Mouse (Mus musculus): ENCODE data around the gene Ece1. TPM values are rescaled to one million over a fixed set of nuclear protein-coding genes. Genes with fewer than 3 reads are reported as not detected.
"Not testable (repeated sequence)": the region's sequence is repeated elsewhere in the genome, so short reads cannot be mapped to it uniquely, and the experiment has no call there.

The Ece1 gene
- total RNA-seq (2021), result 100 to 1,000 TPM; 279 to 303 TPM
- long read RNA-seq, experiment 1, full-length matches to known transcripts, result 1 of 103 reads
- long read RNA-seq, experiment 1, partial matches to known transcripts, result 12 of 103 reads
- long read RNA-seq, experiment 1, other reads (novel, unspliced or antisense), result 90 of 103 reads
- long read RNA-seq, experiment 2, full-length matches to known transcripts, result 4 of 162 reads
- long read RNA-seq, experiment 2, partial matches to known transcripts, result 108 of 162 reads
- long read RNA-seq, experiment 2, other reads (novel, unspliced or antisense), result 50 of 162 reads

DNA sequence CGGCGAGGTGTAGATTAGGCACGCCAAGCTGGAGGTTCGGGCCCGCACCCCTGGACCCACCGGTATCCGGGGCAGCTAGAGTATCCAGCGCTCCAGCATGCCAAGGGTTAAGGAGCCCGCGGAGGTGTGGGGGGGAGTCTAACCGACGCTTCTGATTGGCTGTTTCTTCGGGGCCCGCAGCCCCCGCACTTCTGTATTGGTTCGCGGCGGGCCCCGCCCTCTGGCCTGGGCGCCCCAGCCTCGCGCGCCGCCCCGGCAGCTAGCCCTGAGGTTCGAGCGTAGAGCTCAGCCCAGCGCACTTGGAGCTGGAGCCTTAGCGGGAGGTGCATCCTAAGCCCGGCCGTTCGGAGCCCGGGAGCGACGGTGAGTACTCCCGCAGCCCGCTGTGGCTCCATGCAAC lies at the start of gene Ece1:
TSS of gene Ece1 (plus strand) at position 219 of the 400 bp plus-strand sequence.
- DNase-seq (ENCODE audit: low spot score in 2 of 2), result peak; percentile 75 to 85

DNA sequence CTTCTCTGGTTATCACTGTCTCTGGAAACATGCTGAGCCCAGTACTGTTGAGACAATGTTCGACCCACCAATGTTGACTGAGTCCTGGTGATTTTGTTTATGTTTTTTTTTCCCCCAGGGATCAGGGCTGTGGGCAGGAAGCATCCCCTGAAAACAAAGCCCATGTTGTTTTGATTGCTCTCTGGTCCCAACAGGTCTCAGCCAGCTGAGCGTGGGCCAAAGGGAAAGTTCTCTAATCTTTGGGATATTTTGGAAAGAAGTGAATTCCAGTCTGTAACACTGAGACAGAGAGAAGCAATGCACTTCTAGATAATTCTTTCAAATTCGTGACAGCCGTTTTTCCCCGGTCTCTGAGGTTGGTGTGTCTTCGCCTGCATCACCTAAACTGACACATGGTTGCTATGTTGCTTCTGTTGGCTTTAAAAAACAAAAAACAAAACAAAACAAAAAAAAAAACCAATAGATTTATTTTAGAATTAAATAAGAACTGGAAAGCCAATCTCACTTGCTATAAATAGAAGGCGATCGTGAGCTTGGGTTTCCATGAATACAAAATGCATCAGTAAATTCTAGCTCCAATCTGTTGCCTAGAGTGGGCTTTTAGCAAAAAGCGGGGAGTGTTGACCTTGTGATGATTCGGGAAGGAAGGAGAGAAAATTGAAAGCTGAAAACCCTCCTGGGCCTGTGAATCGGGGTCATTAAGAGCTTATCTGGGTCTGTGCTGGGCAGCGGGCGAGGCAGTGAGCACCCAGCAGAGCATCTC lies 48.9 kb upstream of the Ece1 start:
- no peak for DNase-seq (ENCODE audit: low spot score in 2 of 2)

DNA sequence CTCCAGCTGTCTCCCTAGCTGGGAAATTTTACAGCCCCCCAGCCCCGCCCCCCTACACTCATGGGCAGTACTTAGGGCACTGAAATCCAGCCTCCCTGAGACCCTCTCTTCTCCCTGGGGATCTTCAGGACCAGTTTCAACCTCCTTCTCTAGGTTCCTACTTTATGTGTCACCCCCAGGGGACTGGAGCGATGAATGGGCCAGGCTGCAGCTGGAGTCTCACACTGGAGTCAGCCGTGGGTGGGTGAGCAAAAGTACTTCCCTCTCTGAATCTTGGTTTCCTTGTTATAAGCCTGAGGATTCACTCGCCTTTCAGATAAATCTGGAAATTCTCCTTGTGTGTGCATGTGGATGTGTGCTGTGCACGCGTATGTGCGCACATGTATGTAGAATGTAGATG lies 47.9 kb upstream of the Ece1 start:
- DNase-seq (ENCODE audit: low spot score in 2 of 2), result no peak

DNA sequence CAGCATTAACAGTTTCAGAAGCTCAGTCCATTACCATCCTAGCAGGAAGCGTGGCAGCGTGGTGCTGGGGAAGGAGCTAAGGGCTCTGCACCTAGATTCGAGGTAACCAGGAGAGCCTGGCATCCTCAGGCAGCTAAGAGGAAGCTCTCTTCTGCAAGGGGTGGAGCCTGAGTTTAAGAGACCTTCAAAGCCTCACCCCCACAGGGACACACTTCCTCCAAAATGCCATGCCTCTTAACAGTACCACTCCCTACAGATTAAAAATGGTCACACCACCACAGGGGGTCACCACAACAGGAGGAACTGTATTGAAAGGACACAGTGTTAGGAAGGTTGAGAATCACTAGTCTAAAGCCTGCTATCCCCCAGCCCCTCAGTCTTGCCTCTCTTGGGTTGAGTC lies 46.6 kb upstream of the Ece1 start:
- DNase-seq (ENCODE audit: low spot score in 2 of 2), result no peak

DNA sequence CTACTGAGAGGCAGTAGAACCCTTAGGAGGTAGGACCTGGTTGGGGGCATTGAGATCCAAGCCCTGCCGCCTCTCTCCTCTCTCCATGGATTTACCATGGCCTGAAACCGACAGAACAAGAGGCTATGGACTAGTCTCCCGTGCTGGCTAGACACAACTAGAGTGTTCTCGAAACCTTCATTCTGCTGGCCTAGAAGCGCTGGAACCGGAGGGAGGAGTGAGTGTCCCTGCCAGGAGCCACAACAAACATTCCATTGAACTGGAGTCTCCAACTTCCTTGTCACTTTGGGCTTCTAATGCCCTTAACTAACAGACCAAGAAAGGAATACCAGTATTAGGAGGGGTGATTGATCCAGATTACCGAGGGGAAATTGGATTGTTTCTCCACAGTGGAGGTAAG lies 45.8 kb upstream of the Ece1 start:
- no peak for DNase-seq (ENCODE audit: low spot score in 2 of 2)

DNA sequence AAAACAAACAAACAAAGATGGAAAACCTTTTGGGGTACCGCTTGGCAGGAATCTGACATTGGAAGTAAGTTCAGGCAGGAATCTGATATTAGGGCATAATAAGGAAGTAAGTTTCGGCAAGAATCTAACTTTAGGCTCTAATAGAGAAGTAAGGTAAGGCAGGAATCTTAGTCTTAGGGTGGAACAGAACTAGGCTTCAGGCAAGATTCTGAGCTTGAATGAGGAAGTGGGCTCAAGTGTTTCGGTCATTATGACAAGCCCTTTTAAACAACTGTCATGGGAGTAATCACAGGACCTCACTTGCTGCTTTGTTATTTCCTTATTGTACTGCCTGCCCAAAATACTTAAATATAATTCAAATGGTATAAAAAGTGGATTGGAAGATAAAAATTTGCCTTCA lies 43.7 kb upstream of the Ece1 start:
- no peak for DNase-seq (ENCODE audit: low spot score in 2 of 2)

DNA sequence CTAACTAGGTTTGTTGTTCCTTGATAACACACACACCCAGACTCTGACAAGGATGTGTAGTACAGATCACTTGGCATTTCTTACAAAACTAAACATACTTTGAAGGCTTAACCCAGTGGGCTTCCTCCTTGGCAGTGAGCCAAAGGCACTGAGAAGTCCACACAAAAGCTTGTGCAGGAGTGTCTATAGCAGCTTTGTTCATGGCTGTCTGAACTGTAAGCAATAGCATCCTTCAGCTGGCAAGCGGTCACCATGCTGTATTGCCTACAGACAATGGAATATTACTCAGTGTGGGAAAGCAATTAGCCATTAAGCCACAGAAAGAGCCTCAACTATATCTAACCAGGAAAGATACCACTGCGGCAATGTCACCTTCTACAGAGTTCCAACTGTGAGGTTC lies 42.5 kb upstream of the Ece1 start:
- DNase-seq (ENCODE audit: low spot score in 2 of 2), result no peak

DNA sequence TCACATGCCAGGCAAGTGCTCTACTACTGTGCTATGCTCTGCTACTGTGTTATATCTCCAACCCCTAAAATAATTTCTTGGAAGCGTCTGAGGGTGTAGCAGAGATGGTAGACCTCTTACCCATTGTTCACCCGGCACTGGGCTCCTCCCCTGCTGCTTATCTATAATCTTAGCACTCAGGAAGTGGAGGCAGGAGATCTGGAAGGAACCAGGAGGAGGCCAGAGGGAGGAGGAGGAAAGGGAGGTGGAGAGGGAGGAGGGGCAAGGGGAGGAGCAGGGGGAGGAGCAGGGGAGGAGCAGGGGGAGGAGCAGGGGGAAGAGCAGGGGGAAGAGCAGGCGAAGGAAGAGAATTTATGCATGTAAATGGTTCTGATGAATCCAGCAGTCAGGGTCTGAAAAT lies 41.3 kb upstream of the Ece1 start:
- DNase-seq (ENCODE audit: low spot score in 2 of 2), result no peak

DNA sequence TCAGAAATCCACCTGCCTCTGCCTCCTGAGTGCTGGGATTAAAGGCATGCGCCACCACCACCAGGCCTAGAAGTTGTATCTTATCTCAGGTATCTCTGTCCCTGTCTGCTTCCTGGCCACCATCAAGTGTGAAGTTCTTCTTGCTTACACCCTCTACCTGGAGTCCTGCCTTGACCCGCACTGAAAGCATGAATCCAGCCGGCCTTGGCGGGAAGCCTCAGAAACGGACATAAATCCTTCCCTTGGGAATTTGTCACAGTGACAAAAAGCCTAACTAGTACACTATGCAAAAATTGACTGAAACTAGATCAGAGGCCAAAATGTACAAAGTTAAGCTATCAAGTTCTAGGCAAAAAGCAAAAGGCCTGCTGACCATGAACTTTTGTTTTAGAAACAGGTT lies 39.5 kb upstream of the Ece1 start:
- no peak for DNase-seq (ENCODE audit: low spot score in 2 of 2)

DNA sequence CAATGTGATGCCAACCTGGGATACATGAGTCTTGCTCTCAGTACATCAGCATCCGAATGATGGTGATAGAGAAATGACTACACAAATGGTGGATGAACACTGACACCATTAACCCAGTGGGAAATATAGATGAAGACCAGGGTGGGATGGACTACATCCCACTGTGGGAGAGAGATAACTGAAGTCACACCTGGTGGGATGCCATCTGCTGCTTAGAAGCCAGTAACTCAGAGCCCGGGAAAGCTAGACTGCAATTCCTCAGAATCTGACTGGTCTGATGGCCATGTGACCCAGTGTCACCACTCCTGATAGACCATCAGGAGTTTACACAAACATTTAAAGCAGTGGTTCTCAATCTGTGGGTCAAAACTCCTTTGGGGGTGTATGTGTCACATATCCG lies 38.5 kb upstream of the Ece1 start:
- DNase-seq (ENCODE audit: low spot score in 2 of 2), result no peak

DNA sequence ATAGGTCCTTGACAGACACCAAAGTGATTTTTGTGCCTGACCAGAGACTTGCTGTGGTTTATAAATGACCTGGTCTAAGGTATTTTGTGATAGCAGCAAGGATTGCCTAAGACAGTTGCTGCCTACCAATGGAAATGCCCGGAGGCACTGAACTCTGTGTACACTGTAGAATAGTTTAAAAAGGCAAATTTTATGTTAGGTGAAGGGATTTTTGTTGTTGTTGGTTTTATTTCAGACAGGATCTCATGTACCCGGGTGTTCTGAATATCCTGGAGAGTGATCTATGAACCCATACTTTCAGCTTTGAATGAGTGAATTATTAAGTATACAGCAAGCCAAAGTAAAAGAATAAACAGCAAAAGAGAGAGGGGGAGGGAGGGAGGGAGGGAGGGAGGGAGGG lies 37.2 kb upstream of the Ece1 start:
- DNase-seq (ENCODE audit: low spot score in 2 of 2), result no peak

DNA sequence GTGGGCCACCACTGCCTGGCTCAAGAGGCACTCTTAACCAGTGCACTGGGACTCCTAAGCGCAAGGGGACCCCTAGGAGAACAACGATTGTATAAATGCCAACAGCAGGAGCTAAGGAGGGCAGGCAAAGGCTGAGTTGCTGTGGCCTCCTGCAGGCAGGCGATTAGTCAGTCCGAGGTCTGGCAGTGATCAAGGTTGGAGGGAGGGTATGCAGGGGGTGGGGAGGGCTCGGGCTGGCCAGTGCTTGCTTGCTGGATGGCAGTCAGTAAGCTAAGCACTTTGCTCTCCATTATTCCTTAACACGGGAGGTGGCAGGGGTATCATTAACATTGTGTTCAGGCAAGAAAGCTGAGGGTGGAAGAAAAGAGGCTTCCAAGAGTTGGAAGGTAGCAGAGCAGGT lies 31.7 kb upstream of the Ece1 start:
- no peak for DNase-seq (ENCODE audit: low spot score in 2 of 2)

DNA sequence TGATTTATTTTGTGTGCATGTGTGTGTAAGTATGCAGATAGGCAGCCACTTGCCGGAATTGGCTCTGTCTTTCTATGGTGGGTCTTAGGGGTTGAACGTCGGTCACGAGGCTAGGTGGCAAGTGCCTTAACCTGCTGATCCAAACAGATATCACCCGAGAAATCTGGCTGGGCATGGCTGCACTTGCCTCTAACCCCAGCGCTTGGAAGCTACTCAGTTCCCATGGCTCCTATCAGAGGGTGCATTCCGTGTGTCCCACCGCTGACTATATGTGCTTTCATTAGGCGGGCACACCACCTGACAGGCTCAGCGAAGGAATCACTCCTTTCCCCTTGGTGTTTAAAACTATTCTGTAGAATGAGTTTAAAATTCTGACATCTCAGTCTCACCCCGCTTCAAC lies 30.4 kb upstream of the Ece1 start:
- DNase-seq (ENCODE audit: low spot score in 2 of 2), result no peak

DNA sequence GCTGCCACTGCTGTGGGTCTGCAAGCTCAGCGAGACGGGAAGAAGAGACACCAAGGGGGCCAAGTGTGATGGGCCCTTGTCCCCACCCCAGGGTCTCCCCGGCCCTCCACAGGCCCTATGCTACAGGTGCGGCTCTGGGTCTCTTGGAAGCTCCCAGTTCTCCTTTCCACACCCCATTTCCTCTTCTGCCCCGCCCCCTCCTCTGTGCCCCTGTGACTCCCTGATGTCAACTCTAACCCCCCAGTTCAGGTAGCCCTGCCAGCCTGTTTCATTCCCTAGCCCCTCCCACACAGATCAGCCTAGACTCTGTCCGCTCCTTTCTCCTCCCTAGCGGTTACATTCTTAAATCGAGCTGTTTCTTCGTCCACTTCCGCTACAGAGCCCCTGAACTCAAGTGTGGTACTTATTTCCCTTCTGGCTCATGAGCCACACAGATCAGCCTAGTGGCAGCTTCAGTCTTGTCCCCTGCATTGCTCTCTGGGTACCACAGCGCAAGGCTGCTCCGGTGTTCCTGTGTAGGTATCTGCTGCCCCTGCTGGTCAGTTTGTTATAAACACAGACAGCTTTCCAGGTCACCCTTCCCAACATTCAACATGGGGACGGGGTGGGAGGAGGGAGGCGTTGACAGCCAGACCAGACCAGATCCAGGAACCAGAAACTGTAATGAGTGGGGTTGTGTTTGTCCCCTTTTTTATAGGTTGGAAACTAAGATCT lies 26.3 kb upstream of the Ece1 start:
- DNase-seq (ENCODE audit: low spot score in 2 of 2), result peak; percentile 31 to 59

DNA sequence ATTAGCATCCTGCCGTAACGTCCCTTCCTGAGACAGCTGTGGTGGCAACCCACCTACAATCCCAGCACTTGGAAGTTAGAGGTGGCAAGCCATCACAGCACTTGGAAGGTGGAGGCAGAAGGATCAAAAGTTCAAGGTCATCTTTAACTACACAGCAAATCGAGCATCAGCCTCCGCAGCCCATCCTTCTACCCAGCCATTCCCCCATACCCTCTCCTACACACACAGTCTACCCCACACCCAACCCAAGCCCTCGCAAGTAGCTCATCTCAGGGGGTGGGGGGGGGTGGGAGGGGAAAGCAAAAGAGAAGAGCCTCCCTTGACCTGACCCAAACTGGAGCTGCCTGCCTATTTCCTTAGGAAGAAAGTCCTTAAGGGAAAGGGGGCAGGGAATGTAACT lies 25.3 kb upstream of the Ece1 start:
- DNase-seq (ENCODE audit: low spot score in 2 of 2), result no peak

DNA sequence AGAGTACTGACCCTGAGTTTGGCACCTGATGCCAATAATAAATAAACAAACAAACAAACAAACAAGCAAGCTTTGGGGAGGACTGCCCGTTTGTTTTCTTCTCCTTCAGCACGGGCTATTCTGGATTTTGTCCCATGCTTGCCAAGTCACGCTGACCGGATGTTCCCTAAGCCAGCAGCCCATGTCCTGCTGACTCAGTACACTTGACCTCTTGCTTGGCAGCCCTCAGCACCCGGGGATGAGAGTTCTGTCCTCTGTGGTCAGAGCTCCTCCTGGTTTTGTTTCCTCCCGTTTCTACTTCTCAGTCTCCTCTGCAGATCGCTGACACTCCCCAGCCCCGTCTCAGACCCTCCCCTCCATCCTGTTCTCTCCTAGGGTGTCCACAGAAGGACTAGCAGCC lies 24.2 kb upstream of the Ece1 start:
- DNase-seq (ENCODE audit: low spot score in 2 of 2), result no peak

DNA sequence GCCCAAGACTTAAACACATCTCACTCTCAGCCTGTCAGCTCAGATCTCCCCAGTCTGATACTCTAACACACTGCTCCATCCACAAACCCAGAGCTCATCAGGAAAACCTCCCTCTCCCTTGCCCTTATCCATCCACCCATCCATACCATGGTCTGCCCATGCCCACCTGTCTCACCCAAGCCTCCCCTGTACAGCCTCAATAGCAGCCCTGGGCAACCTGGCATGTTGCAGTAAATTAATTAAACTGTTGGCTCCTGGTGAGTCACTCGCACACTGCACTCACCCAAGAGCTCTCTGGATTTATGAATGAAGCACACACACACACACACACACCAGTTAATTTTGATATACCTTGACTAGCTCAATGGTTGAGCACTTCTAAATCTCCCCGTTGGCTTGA lies 23.2 kb upstream of the Ece1 start:
- no peak for DNase-seq (ENCODE audit: low spot score in 2 of 2)

DNA sequence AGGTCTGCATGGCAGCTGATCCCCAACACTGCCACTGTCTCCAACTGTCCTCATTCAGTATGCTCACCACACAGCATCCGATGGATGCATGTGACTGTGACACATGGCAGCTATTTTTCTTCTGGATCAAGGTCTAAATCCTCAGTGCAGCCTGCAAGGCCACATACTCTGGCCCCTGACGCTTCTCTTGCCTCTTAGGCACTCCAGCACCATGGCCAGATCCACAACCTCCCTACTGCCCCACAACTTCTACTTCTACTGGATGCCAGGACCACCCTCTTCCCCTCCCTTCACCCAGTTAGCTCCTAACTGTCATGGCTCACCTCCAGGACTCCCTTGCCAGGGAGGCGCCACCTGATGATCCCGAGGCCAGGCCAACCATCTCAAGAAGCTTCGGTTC lies 22.6 kb upstream of the Ece1 start:
- DNase-seq (ENCODE audit: low spot score in 2 of 2), result no peak

DNA sequence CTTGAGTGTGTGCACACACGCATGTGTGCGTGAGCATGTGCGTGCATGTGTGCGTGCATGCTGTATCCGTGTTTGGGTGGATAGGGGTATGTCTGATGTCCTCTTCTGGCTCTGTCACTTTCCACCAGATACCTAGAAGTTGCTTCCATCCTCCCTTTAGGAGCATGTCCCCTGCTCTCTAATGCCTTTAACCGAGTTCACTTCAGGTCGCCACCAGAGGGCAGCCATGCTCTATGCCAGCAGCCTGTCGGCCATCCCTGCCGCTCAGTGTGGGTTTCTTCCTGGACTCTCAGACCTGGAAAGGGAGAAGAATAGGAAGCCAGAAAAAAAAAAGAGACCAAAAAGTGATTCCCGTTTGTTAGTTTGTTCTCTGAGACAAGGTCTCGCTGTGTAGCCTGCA lies 17.4 kb upstream of the Ece1 start:
- DNase-seq (ENCODE audit: low spot score in 2 of 2), result peak in 1 of 2 experiments; percentile 51

DNA sequence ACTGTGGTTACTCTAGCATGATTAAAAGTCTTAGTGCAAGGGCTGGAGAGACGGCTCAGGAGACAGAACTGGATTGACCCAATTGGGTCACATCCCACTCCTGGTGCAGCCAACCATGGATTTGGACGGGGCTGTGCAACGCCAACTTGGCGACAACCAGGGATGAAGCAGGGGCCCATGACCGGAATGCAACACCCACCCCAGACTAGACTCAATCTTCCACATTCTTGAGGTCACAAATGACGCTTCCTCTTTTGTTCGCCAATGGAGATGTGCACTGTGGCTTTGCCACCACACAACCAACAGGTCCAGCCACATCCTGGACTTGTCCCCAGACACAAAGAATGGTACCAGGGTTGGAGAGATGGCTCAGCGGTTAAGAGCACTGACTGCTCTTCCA lies 14.4 kb upstream of the Ece1 start:
- DNase-seq (ENCODE audit: low spot score in 2 of 2), result not testable (repeated sequence)

DNA sequence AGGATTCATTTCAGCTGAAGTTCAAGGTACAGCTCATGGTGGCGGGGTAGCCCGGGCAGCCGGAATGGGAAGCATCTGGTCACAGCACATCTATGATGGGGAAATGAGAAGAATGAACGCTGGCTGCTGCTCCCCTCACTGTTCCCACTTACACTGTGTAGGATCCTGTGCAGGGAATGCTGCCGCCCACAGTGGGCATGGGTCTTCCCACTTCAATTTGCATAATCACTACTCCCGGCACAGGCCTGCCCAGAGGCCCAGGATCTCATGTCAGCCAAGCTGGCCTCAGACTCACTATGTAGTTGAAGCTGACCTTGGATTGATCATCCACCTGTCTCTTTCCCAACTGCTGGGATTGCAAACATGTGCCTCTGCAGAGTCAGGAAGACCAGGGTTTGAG lies 11.9 kb upstream of the Ece1 start:
- no peak for DNase-seq (ENCODE audit: low spot score in 2 of 2)

DNA sequence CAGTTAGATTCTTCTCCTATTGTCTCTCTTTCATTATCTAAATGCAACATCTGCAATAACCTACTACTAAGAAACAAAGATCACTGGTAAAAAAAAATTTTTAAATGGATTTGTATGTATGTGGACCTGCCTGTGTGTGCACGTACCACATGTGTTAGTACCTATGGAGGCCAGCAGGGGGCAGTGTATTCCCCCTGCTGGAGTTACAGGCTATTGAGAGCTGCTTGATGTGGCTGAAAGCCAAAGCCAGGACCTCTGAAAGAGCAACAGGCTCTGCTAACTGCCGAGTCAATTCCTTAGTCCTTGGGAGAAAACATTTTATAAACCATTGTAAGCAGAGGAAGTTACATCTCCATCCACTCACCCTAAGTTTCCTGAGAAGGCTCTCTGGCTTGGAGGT lies 10.6 kb upstream of the Ece1 start:
- peak in 1 of 2 experiments; percentile 41 for DNase-seq (ENCODE audit: low spot score in 2 of 2)
